Mouse (Mus musculus) brain, adult 2 months (tissue): Measurements from ENCODE around the gene Phf1.
A peak's percentile ranks its signal among the peaks of the same experiment; 100 is the strongest.
"Not testable (repeated sequence)": the region's sequence is repeated elsewhere in the genome, so short reads cannot be mapped to it uniquely, and the experiment has no call there.

Experiments
- DNase-seq: peaks from one replicate; pipeline ENCODE4 v3.0.0; 2011; ENCODE audit warnings: low read depth, low spot score

Phf1 gene

GRCm38 (mm10) chr17:26932839-26933398, at the start of gene Phf1:
Phf1 (plus strand) TSS chr17:26933052.
- peak; percentile 96 for DNase-seq

GRCm38 (mm10) chr17:26883585-26883984, 49.3 kb upstream of the Phf1 start:
- no peak for DNase-seq

DNA sequence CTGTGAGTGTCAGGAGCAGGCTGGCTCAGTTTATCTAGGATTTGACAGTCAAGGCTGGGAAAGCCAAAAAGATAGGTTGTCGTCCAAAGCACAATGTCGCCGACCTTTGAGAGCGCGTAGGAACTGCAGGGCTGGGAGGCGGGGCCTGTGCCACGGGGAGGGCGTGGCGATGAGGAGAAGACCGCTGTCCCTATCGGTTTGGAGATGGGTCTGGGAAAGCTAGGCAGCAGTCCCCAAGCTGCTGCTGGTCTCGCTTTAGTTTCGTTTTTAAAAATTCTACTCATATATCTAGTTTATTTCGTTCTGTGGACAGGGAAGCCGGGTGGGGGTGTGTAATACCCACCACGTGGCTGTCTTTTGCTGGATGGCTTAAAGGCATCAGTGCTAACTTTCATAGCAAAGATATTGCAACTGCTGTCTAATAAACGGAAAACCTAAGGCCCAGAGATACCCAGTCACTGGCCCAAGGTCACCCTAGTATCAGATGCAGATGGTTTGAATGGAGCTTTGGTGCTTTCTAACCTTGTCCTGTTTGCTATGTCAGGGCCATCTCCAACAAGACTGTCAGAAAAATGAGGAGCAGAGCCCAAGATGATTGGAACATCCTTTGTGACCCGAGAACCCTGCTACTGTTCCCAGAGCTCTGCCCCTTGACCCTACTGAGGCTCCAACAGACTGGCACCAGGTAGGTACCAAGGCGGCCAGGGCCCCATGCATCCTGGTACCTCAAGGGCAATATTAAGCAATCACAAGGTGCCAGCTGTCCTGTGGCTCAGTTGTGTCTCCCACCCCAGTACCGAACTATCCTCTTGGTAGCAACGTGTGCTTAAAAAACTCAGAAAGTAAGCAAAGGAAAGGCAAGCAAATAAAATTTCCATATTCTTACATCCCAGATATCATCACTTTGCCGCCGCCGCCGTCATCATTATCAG, 47.6 kb upstream of the Phf1 start:
- DNase-seq, result peak; percentile 91

- DNase-seq, result peak; percentile 95
Observed at GRCm38 (mm10) chr17:26886047-26886749, 46.7 kb upstream of the Phf1 start.

DNA sequence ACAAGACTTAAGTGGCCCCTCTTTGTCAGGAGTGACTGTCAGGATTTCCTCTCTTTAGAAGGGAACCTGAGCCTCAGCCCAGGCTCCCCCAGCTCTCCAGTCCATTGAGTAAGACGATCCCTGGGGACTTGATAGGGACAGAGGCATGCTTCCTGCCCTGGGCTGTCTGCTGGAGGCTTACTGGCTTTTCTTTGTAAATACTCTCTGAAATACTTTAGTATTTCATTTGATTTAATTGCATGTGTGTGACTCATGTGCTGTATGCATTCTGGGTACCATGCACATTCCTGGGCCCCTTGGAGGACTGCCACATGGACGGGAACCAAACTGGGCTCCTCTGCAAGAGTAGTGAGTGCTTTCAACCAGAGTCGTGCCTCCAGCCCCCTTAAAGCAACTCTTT, 44.9 kb upstream of the Phf1 start:
- DNase-seq, result peak; percentile 21

GRCm38 (mm10) chr17:26892635-26893375, 40.0 kb upstream of the Phf1 start:
- peak; percentile 76 for DNase-seq

DNA sequence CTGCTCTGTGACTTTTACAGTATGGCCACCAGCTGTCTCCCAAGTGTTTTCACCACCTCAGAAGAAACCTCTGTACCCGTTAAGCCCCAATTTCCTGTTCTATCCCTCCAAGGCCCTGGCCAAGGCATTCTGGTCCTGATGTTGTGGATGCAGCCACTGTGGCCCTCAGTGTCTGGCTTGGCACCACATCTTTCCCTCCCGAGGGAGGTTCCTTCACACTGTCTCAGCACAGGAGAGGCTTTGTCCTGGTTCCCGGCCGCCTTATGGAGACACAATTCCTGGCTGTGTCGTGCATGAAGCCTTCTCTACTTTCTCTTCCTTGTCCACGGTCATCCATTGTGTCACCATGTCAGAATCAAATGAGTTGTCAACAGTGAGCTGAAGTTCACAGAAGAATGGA, 39.4 kb upstream of the Phf1 start:
- peak; percentile 52 for DNase-seq

GRCm38 (mm10) chr17:26894342-26894741, 38.5 kb upstream of the Phf1 start:
- DNase-seq, result peak; percentile 82

GRCm38 (mm10) chr17:26895578-26895977, 37.3 kb upstream of the Phf1 start:
- DNase-seq, result peak; percentile 82

DNA sequence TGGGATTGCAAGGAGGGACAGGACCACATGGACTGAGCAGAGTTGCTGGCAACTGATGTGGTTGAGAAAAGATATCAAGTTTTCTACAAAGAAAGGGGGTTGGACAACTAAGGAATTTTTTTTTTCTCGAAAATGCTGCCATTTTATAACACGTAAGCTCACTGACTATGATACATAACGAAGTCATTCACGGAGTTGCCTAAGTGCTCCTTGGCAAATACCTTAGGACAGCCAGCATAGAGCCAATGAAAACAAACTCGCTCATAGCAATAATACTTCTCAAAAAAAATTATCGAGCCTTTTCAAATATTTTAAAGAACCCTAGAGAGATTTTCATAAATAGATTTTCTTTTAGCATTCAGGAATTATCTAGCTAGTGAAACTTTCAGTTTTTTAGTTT, 31.9 kb upstream of the Phf1 start:
- no peak for DNase-seq

DNA sequence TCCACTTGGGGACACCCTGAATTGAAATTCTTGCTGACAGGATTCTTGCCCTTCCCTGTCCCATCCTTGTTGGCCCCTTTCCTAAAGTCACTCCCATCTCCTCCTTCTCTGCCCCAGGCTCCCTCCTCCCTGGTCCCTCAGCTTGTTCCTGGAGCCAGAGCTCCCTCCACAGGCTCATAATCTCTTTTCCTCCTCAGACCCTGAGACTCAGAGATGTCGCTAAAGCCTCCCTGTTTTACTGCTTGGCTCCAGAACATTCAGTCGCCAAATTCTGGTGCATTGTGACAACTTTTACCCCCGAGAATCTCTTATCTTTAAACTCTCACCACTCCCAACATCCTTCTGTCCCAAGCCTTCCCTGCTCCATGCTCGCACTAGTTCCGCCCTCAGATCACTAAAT, 28.5 kb upstream of the Phf1 start:
- peak; percentile 13 for DNase-seq

- DNase-seq, result not testable (repeated sequence)
Observed at GRCm38 (mm10) chr17:26907506-26907905, 25.3 kb upstream of the Phf1 start.

GRCm38 (mm10) chr17:26915248-26915647, 17.6 kb upstream of the Phf1 start:
- no peak for DNase-seq

- peak; percentile 99 for DNase-seq
Observed at GRCm38 (mm10) chr17:26916711-26917482, 16.0 kb upstream of the Phf1 start, which contains the start of gene Kifc5b. Kifc5b (plus strand) TSS chr17:26917091.

DNA sequence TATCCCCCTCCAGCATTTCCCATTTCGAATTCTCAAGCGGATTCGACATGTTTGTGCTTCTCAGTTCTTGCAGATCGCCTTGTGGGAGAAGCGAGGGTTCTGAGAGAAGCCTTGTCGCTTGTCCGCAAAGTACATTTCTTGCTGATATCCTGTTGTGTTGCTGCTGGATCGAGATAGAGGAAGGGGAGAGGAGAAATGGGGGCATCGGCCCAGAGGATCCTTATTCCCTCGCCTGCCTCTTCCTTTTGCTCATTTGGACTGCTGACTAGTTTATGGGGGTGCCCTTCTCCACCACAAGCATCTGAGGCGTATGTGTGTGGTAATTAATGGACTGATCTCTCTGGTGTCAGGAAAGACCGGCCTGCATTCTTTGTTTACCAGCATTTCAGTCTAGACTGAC, 15.3 kb upstream of the Phf1 start:
- not testable (repeated sequence) for DNase-seq

DNA sequence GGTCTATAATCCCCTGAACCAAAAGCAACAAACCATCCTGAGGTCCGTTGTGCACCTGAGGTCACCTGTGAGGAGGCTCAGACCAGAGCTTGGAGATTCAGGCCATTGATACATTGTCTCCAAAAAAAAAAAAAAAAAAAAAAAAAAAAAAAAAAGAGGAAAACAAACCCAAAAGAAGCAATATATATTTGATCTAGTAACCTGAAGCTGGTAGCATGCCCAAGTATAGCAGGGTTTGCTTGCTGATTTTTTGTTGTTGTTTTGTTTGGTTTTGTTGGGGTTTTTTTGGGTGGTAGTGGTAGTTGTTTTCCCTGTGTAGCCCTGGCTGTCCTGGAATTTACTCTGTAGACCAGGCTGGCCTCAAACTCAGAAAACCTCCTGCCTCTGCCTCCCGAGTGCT, 14.5 kb upstream of the Phf1 start:
- no peak for DNase-seq

DNA sequence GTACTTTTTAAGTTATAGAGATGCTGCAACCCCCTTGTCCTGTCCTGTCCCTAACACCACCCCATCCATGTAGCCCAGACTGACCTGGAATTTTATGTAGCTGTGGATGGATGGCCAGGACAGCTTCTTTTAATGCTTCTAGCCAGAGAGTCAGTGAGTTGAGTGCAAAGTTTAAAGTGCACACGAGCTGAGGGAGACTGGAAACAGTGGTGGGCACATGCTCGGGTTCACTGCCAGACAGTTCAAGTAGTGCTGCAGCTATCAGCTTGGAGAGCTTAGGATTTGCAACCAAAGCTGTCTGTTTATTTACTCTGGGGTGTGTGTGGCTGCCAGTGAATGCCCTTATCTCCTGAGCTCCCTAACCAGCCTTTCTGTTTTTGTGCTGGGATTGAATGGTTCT, 13.3 kb upstream of the Phf1 start:
- DNase-seq, result not testable (repeated sequence)

- DNase-seq, result not testable (repeated sequence)
Observed at GRCm38 (mm10) chr17:26922368-26922767, 10.5 kb upstream of the Phf1 start.

DNA sequence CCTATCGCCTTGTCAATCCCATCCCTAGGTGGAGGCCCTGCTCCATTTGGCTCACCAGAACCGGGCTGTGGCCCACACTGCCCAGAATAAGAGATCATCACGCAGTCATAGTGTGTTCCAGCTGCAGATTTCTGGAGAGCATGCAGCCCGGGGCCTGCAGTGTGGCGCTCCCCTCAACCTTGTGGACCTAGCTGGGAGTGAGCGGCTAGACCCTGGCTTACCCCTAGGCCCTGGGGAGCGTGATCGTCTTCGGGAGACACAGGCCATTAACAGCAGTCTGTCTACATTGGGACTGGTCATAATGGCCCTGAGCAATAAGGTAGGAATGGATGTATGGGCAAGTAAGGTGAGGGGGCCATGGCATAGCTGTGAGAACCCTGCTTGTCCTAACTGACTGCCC, 7.4 kb upstream of the Phf1 start:
- not testable (repeated sequence) for DNase-seq

GRCm38 (mm10) chr17:26931795-26932194, 1.1 kb upstream of the Phf1 start:
- peak; percentile 72 for DNase-seq

DNA sequence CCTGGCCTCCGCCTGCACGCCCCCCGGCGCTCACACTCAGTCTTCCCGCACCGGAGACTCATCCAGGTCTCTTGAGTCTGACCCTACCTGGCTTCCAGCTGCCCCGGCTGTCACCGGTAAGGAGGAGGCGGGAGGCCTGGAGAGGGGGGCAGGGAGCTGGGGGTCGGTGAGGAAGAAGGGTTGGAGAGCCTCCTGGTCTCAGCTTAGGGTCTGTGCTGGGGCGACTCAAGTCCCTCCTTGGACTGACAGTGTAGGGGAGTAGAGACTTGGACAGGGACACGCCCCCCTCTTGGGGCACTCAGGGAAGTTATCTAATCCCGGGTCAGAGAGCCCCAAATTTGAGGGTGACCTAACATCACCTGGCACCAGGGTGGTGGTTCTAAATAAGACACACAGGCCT, 567 bp downstream of the Phf1 start:
- DNase-seq, result no peak
